Mouse (Mus musculus): ENCODE results near the gene Egln3. TPM values are rescaled to one million over a fixed set of nuclear protein-coding genes. Genes with fewer than 3 reads are reported as not detected.
A peak's percentile ranks its signal among the peaks of the same experiment; 100 is the strongest.

Egln3 gene
- total RNA-seq, 2 experiments from 2014 or later = 96.7 to 97.4 TPM

DNA sequence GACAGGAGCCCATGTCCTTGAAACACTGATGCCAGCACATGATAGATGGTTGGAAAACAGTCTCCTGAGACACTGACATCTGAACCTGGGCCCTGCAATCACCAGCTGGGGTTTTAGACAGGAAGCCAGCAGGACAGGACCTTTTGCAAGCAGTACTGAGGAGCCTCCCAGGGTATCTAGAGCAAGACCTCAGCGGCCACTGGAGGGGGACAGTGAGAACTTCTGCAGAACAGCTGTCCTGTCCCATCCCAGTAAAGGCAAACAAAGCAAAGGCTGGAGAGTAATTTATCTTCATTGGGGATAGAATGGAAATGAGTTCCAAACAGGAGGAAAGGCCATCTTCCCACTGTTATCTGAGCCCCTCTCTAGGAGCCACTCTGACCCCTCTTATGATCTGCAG, 1.5 kb upstream of the Egln3 start:
- DNase-seq (ENCODE audit: low spot score) = peak; percentile 31
- intact Hi-C loops (cut with DNase I) = loop anchor here (2.0 to 10.0 kb wide), 3 partner anchors 77 to 340 kb away; no protein-coding TSS in a partner anchor

DNA sequence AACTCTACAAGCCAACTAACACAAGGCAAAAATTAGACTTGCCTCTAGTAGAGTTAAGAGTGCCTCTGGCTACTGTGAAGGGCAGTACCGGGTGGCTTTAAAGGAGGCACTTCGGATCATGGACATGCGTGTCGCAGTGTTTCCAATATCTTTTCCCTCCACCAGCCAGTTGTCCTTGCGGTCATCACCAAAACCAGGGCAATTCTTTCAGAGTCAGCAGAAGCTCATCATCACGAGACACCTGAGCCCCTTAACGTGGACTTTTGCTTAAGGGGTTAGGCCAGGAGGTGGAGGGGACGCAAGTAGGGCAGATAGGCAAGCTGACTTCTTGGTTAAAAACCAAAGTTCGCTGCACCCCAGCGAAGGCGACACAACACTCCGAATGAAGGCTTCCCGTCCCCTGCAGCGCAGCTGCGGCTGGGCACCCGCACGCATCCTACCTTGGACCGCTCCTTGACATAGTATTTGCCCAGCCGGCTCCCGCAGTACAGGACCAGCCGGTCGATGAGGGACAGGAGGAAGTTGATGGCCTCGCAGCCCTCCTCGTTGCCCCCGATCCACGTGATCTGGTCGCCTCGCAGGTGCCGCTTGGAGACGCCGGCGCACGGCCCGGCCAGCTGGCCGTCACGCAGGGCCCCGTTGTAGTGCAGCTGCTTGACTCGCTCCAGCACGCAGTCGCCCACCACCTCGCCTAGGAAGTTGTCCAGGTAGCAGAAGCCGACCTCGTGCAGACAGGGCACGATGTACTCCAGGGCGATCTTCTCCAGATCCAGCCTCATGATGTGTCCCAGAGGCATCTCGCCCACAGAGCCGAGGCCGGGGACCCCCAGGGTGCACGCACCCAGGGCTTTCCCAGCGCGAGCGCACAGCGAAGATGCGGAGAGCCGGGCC, 650 bp downstream of the Egln3 start:
- intact Hi-C loops (cut with DNase I) = loop anchor here (5.0 to 10.0 kb wide), 2 partner anchors 199 to 342 kb away; no protein-coding TSS in a partner anchor
- no peak for DNase-seq (ENCODE audit: low spot score)

DNA sequence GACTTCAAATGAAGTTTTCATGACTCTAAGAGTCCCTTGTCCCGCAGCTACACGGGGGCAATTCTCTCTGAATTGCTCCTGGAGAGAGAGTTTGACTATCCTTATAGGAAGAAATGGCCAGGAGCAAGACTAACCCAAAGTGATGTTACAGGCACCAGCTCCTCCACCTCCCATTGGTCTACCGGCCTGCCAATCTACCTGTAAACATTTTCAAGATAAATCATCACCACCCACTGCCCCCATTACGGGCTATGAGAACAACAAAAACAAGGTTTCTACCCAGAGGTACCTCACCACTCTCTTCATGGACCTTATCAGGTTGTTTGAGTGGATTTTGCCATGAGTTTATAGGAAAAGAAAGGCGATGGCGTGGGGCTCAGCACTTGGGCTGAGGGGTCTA, 1.4 kb downstream of the Egln3 start:
- no peak for DNase-seq (ENCODE audit: low spot score)
- intact Hi-C loops (cut with DNase I) = loop anchor here (5.0 to 10.0 kb wide), 2 partner anchors 200 to 343 kb away; no protein-coding TSS in a partner anchor

DNA sequence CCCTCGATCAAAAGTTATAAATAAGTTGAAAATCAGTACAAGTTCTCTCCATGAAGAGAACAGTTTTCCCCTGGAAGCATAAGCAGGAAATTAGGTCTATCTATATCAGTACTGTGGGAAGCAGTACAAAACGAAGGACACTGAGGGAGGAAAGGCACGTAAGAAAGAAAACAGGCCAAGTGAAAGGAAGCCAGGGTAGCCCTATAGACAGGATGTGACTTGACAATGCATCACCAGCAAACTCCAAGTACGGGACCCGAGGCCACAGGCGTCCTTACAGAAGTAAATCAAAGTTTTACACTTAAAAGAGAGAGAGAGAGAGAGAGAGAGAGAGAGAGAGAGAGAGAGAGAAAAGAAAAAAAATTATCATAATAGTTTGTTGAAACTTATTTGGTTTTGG, 2.8 kb downstream of the Egln3 start:
- DNase-seq (ENCODE audit: low spot score) = no peak
- intact Hi-C loops (cut with DNase I) = loop anchor here (5.0 to 10.0 kb wide), 2 partner anchors 201 to 344 kb away; no protein-coding TSS in a partner anchor

DNA sequence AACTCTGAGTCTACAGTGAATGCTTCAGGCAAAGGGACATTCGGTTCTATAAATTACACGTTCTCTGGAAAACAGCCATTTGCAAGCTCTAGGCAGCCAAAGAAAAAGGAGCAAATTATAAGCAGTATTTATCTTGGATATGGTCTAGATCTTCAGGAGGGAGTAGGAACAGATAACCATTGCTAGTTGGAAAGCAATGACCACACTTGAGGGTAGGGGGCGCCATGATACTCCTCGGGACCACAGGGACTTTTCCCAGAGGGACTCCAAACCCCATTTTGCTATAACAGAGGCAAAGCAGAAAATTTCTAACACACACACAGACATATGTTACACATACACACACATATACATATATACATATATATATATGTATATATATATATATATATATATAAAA, 3.5 kb downstream of the Egln3 start:
- intact Hi-C loops (cut with DNase I) = loop anchor here (5.0 to 10.0 kb wide), 2 partner anchors 202 to 345 kb away; no protein-coding TSS in a partner anchor
- DNase-seq (ENCODE audit: low spot score) = no peak

DNA sequence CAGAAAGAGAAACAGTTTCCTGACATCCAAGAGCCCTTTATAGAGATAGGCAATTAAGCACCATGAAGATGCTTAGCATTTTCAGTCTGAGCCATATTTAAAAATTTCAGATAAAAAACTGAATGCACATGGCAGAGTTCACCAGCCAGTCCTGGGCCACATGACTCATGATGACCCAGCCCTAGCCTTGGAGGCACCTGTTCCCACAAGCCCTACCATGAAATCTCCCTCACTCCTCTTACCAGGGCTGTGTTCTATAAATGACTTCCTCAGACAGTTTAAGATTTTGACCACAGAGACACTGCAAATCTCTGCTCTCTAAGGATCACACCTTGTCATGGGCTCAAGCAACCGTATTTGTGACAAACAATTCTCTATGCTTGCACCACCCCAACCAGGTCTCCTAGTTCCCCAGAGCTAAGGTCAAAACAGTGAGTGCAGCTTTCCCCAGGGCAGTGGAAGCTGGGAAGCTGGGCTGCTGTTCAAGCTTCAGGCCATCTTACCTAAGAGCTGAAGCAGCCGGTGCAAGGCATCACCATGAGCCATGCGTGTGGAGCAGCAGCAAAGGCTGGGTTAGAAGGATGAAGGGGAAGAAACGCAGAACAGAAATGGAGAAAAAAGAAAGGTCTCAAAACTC, 5.3 kb downstream of the Egln3 start:
- intact Hi-C loops (cut with DNase I) = no loop called here
- no peak for DNase-seq (ENCODE audit: low spot score)

DNA sequence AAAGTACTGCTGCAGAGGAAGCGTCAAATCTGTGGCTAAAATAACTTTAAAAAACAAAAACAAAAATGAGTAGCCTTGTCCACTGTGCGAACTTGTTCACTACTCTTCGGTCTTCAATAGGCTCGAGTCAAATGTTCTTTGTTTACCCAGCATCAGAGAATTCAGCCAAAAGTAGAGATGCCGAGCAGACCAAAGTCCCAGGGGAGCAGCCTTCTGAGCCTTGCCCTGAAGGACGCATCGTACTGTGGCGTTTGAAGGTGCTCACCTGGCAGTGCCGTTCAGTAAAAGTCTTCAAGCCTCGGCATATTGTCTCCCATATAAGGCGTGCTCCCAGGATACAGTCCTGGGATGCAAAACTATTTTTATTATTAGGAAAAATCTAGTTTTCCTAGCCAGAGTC, 5.8 kb downstream of the Egln3 start:
- no peak for DNase-seq (ENCODE audit: low spot score)
- intact Hi-C loops (cut with DNase I) = no loop called here

DNA sequence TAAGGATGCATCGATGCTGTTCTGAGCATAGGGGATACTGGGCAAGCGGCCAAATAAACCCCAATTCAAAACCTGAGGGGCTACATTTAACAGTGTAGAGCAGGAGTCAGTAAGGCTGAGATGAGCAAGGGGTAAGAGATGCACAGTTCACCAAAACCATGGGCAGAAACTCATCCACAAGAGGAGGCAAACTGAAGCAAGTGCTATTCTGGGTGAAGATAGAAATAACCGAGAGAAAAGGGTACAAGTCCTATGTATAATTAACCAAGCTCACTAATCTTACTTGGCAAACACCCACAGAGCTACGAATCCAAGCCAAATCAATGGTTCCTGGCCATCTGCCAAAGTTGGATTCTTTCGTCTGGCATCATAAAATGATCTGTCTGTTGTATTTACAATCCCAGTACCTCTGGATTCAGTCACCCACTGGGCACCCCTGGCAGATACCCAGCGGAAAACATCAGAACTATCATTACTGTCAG, 6.3 kb downstream of the Egln3 start:
- DNase-seq (ENCODE audit: low spot score) = no peak
- intact Hi-C loops (cut with DNase I) = no loop called here

DNA sequence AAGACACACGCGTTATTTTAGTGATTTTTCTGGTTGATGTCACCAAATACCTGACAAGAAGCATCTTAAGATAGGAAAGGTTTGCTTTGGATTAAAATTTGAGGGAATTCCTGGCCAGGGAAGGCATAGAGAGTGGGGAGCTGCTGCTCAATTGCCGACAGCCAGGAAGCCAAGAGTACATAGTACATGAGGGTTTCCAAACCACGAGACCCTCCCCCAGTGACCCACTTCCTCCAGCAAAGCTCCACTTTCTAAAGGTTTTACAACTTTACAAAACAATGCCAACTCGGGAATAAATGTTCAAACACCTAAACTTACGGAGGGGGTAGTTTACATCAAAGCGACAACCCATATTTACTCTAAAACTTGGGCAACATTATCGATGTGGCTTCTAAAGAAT, 6.8 kb downstream of the Egln3 start:
- intact Hi-C loops (cut with DNase I) = no loop called here
- DNase-seq (ENCODE audit: low spot score) = no peak

DNA sequence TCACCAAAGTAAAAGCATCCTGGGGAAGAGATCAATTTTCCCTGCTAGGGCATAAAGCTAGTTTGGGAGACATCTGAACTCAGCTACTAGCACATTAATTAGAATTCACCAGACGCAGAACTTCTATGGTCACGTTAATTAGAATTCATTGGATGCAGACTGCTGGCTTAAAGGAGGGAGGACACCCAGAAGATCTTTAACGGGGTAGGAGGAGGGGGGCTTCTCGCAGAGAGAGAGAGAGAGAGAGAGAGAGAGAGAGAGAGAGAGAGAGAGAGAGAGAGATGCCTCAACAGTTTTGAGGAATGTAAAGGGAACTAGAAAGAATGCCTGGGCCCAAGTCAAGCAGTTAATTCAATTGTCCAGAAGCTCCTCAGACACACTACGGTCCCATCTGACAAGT, 9.5 kb downstream of the Egln3 start:
- intact Hi-C loops (cut with DNase I) = no loop called here
- DNase-seq (ENCODE audit: low spot score) = no peak

DNA sequence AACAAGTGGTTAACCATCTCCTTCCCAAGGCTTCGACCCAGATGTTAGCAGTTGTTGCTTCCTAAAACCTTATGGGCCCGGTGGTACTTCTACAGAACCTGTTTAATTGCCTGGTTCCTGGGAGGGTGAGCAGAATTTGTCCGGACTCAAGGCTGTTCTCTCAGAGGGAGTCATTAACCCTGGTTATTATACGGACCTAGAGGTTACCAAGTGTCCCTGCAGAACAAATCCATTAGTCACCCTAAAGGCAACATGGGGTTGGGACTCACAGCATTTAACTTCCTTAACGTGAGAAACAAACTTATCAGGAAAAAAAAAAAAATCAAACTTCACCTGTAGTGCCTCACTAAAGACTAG, 11.4 kb downstream of the Egln3 start:
- no peak for DNase-seq (ENCODE audit: low spot score)
- intact Hi-C loops (cut with DNase I) = no loop called here

DNA sequence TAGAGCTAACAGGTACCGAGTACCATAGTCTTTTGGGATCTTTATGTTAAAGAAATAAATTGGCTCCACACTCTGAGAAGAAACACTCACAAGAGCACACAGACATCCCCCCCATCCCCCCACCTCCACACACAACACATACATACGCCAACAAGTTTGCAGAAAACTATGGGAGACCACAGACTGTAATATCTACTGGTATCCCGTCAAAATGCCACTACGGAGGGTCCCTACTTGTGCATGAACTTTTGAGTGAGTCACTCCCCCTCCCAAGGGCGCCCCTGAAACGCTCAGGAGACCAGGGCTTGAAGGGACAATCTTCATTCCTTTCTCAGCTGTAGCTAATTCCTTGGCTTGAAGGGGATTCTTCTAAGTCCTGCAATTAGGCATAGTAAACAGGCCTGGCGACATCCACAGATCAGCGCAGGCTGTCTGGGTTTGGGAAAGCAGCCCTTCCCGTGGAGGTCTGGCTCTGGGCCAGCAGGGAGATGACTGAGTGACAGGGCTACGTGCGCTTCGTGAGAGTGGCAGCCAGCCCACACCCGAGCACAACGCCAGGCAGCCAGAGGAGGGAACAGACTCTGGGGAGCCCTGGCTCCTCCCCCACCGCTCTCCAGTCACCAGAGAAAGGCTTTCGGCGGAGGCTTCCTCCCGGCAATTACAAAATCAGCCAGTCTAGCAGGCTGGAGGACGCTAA, 11.9 kb downstream of the Egln3 start:
- intact Hi-C loops (cut with DNase I) = no loop called here
- DNase-seq (ENCODE audit: low spot score) = peak; percentile 81

DNA sequence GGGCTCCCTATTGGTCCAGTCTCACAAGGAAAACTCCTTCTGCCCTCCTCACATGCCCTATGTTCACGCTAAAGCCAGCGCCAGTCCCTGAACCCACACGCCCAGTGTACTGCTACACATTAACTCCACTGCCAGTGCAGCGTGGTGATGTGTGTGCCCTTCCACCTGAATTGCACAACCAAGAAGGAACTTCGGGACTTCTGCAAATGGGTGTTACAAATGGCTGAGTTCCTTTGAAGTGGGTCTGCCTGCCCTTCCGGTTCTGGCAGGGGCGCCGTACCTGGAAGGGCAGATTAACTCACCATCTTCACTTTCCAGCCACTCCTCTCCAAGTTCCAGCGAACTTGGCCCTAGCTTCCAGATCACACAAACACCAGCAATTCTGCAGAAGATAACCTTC, 12.5 kb downstream of the Egln3 start:
- intact Hi-C loops (cut with DNase I) = no loop called here

DNA sequence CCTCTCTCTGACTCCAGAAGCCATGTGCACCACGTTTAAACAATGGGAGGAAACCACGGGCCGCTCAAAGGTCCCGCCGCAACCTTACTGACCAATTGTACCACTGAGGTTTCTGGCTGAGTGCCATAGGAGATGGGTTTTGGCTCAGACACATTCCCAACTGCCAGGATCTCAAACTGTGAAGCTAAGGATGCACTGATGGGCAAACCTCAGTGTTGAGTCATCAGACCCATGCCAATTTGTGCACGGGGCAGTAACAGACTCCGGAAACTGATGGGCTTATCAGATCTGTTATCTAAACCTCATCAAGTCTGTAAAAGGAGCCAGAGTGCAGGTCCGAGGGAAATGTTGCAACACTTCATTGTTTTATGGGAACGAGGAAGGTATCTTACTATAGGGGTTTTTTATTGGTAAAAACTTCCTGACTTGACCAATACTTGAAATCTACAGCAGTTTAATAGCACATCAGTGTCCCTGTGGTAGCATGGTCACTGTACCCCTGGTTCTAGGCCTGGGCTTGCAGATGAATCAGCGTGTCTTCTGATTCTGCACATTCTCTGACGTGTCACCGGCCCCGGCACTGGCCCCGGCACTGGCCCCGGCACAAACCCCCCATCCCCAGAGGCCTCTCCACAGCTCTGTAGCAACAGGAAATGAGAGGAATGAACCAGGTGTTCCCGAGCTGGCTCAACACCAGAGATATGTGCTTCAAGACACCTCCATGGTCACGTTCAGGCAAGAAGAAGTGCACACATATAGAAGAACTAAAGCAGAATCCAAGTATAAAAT, 15.7 kb downstream of the Egln3 start:
- intact Hi-C loops (cut with DNase I) = loop anchor here (5.0 kb wide), 1 partner anchor 61 kb away; no protein-coding TSS in a partner anchor
- DNase-seq (ENCODE audit: low spot score) = peak; percentile 40

More for the DNA sequence above, 12.5 kb downstream of the Egln3 start:
- no peak for DNase-seq (ENCODE audit: low spot score)

DNA sequence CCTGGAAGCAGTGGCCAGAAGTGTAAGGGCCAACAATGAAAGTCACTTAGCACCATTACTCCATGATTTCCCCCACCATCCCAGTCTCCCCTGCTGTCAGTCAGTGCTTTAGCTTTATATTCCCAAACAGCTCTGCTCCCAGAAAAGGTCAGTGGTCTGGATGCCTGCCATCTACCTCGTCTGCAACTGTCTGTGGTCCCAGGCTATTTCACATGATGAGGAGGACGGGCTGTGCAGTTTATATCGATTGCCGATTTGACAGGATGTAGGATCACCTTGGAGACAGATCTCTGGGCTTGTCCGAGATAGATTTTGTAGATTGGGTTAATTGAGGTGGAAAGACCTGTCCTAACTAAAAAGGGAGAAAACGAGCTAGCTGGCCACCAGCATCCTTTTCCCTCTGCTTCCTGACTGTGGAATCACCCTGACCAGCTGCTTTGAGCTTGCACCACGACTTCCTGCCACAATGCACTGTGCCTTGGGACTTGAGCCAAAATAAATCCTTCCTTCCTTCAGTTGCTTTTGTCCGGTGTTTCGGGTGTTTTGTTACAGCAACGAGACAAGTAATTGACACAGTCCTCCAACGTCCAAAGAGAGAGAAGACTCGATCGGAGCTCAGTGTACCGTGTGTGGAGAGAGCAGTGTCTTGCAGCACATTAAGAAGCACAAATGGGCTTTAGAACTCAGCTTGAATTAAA, 16.6 kb downstream of the Egln3 start:
- no peak for DNase-seq (ENCODE audit: low spot score)
- intact Hi-C loops (cut with DNase I) = loop anchor here (5.0 kb wide), 1 partner anchor 60 kb away; no protein-coding TSS in a partner anchor

DNA sequence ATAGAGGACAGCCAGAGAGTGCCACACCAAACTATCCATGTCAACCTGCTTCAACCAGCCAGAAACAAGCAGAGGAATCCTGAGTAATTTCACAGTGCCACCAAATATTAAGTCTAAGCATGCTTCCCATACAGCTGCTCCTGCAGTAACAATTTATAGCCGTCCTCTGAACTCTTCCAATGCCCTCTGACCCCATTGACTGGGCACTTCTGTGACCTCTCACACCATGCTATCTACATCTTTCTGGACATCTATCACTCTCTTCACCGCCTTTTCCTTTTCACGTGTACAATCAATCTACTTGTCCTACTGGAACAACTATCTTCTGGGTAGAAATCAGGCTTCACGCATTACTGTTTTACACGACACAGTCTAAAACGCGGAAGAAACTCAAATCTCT, 19.4 kb downstream of the Egln3 start:
- intact Hi-C loops (cut with DNase I) = no loop called here
- no peak for DNase-seq (ENCODE audit: low spot score)

DNA sequence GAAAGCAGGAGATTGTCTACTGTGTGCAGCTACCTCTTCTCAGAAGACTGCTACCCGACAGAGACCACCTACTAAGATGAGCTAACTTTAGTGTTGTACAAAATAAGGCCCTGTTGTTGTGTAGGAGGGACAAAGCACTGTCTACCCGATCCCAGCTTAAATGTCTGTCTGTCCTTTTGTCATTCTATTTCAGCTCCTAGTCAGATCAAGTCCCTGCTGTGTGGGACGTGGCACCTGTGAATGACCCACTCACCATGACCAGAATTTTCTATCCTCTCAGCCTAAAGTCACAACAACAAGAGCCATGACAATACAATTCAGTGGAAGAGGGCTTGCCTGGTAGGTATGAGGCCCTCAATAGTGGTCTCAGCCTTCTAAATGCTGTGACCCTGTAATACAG, 25.3 kb downstream of the Egln3 start:
- no peak for DNase-seq (ENCODE audit: low spot score)
- intact Hi-C loops (cut with DNase I) = no loop called here

DNA sequence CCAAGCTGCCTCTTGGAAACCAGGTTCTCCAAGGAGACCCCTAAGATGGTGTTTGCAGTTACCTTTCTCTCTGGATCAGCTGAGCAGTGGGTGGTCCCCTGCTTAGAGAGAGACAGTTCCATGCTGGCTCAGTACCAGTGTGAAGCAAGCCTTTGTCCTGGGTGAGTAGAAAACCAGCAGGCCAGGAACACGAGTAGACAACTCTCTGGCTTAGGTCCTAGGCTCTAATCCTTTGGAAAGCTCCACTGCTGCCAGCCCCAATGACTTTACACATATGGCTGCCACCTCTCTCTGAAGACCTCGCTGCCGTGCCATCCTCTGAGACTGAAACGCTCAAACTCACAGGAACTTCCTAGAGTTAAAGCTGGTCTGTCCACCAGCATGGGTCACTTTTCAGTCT, 34.9 kb downstream of the Egln3 start:
- intact Hi-C loops (cut with DNase I) = no loop called here
- DNase-seq (ENCODE audit: low spot score) = no peak

DNA sequence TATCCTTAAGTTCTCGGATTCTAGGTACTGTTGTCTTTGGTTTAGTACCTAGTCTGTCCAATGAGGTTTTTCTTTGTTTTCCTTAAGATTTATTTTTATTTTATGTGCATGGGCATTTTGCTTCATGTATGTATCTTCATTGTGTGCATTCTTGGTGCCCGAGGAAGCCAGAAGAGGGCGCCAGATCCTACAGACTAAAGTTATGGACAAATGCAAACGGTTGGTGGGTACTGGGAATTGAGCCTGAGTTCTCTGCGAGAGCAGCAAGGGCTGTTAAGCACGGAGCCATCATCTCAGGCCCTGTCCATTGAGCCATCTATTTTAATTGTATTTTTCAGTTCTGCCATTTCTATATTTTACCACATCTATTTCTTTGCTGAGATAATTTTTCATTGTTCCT, 35.9 kb downstream of the Egln3 start:
- intact Hi-C loops (cut with DNase I) = no loop called here
- no peak for DNase-seq (ENCODE audit: low spot score)
